Mouse (Mus musculus) heart, postnatal 14 days (tissue): Measurements from ENCODE around the gene Olfr728. TPM values are rescaled to one million over a fixed set of nuclear protein-coding genes. Genes with fewer than 3 reads are reported as not detected.

ENCODE experiments used
- DNase-seq, 2 experiments: peaks; one replicate each; pipeline ENCODE4 v3.0.0; 2021 to 2022
- intact Hi-C: fragments of 180-260 bp; cut with DNase I; formaldehyde crosslinking; loops from one replicate; pipeline ENCODE4 v1.15.1; 2025
- long read RNA-seq, 2 experiments: library from polyadenylated mRNA; stranded (forward); transcript quantifications; one replicate each; pipeline ENCODE4 v2.0.0; 2021
- total RNA-seq, 2 experiments: library from RNA; stranded (reverse); gene quantifications; 2 replicates each; pipeline ENCODE4 v1.2.3; 2021

Gene Olfr728
- not detected for total RNA-seq
- long read RNA-seq, experiment 1, result 0 reads
- long read RNA-seq, experiment 2, result 0 reads

GRCm38 (mm10) chr14:50142580-50142979, at the start of gene Olfr728:
TSS of gene Olfr728 (minus strand) at chr14:50142680.
- DNase-seq, result no peak
- intact Hi-C loops, result no loop called here

- intact Hi-C loops, result no loop called here
Observed at GRCm38 (mm10) chr14:50188098-50188497, 45.6 kb upstream of the Olfr728 start, which contains the start of gene Olfr730. TSS of gene Olfr730 (minus strand) at chr14:50188198.

GRCm38 (mm10) chr14:50152810-50153209, 10.3 kb upstream of the Olfr728 start, which contains the start of gene Olfr729:
TSS of gene Olfr729 (minus strand) at chr14:50152910.
- intact Hi-C loops, result no loop called here
- DNase-seq, result no peak

More at GRCm38 (mm10) chr14:50188098-50188497, 45.6 kb upstream of the Olfr728 start, which contains the start of gene Olfr730:
- DNase-seq, result no peak

- intact Hi-C loops, result no loop called here
- no peak for DNase-seq
Observed at GRCm38 (mm10) chr14:50122886-50123285, 19.6 kb downstream of the Olfr728 start, which contains the start of gene Olfr727. TSS of gene Olfr727 (plus strand) at chr14:50123186.

- DNase-seq, result no peak
- intact Hi-C loops, result no loop called here
Observed at GRCm38 (mm10) chr14:50090853-50091252, 51.6 kb downstream of the Olfr728 start, which contains the start of gene Olfr726. TSS of gene Olfr726 (minus strand) at chr14:50090953.

Other genes starting within 250 kb of the Olfr728 start
- gene Olfr722, start 240.7 kb downstream of the Olfr728 start, total RNA-seq, result not detected
- not detected for gene Olfr723, start 210.9 kb downstream of the Olfr728 start, total RNA-seq
- gene Olfr724, start 179.4 kb downstream of the Olfr728 start, total RNA-seq, result not detected
- gene Olfr725, start 102.3 kb downstream of the Olfr728 start, total RNA-seq, result not detected
- gene Olfr726, start 51.7 kb downstream of the Olfr728 start, total RNA-seq, result not detected
- not detected for gene Olfr727, start 19.5 kb downstream of the Olfr728 start, total RNA-seq
- gene Olfr729, start 10.2 kb upstream of the Olfr728 start, total RNA-seq, result not detected
- gene Olfr730, start 45.5 kb upstream of the Olfr728 start, total RNA-seq, result not detected
- not detected for gene Olfr731, start 99.2 kb upstream of the Olfr728 start, total RNA-seq
- gene Olfr732, start 141.5 kb upstream of the Olfr728 start, total RNA-seq, result not detected
- gene Olfr733, start 158.8 kb upstream of the Olfr728 start, total RNA-seq, result not detected
- gene Olfr734, start 184.1 kb upstream of the Olfr728 start, total RNA-seq, result not detected
- not detected for gene Olfr735, start 206.2 kb upstream of the Olfr728 start, total RNA-seq
- not detected for gene Tlr11, start 215.2 kb upstream of the Olfr728 start, total RNA-seq
- gene Olfr736, start 238.5 kb upstream of the Olfr728 start, total RNA-seq, result not detected